Mouse (Mus musculus) heart, adult 8-10 months (tissue): Measurements from ENCODE around the gene Arl2. TPM values are rescaled to one million over a fixed set of nuclear protein-coding genes. Genes with fewer than 3 reads are reported as not detected.
"Not testable (repeated sequence)": the region's sequence is repeated elsewhere in the genome, so short reads cannot be mapped to it uniquely, and the experiment has no call there.

Experiments
- DNase-seq: peaks from one replicate; pipeline ENCODE4 v3.0.0; 2022; ENCODE audit warnings: low spot score
- total RNA-seq, 4 experiments: library from RNA; stranded (reverse); gene quantifications; 2 replicates each; pipeline ENCODE4 v1.2.4; 2022

Gene Arl2
- total RNA-seq, result 10 to 100 TPM; 77.6 to 82.7 (median 79.4) TPM

- DNase-seq, result peak; percentile 80
Measured at GRCm38 (mm10) chr19:6141394-6141749, at the start of gene Arl2. Gene Arl2, minus strand, starts transcription at chr19:6141548.

GRCm38 (mm10) chr19:6184131-6184530 is 42.8 kb upstream of the Arl2 start, which contains the start of gene Majin:
Gene Majin, plus strand, starts transcription at chr19:6184388.
- DNase-seq, result no peak

- DNase-seq, result no peak
Measured at GRCm38 (mm10) chr19:6182534-6182933, 41.2 kb upstream of the Arl2 start.

- DNase-seq, result no peak
Measured at GRCm38 (mm10) chr19:6181629-6182028, 40.3 kb upstream of the Arl2 start.

GRCm38 (mm10) chr19:6178775-6179174 is 37.4 kb upstream of the Arl2 start:
- DNase-seq, result no peak

- DNase-seq, result no peak
Measured at GRCm38 (mm10) chr19:6174771-6175170, 33.4 kb upstream of the Arl2 start.

- no peak for DNase-seq
Measured at GRCm38 (mm10) chr19:6171215-6171614, 29.9 kb upstream of the Arl2 start.

GRCm38 (mm10) chr19:6166750-6167149 is 25.4 kb upstream of the Arl2 start:
- DNase-seq, result no peak

GRCm38 (mm10) chr19:6163872-6164547 is 22.7 kb upstream of the Arl2 start:
- DNase-seq, result peak; percentile 53

GRCm38 (mm10) chr19:6157220-6157619 is 15.9 kb upstream of the Arl2 start:
- DNase-seq, result no peak

- DNase-seq, result no peak
Measured at GRCm38 (mm10) chr19:6156372-6156771, 15.0 kb upstream of the Arl2 start.

- DNase-seq, result no peak
Measured at GRCm38 (mm10) chr19:6155174-6155573, 13.8 kb upstream of the Arl2 start.

- no peak for DNase-seq
Measured at GRCm38 (mm10) chr19:6144842-6145241, 3.5 kb upstream of the Arl2 start.

GRCm38 (mm10) chr19:6140678-6141393 is 512 bp downstream of the Arl2 start, which contains the start of gene Batf2:
Gene Batf2, plus strand, starts transcription at chr19:6140983.
- peak; percentile 90 for DNase-seq

GRCm38 (mm10) chr19:6140374-6140677 is 1.0 kb downstream of the Arl2 start:
- DNase-seq, result no peak

- DNase-seq, result no peak
Measured at GRCm38 (mm10) chr19:6139701-6140100, 1.6 kb downstream of the Arl2 start.

GRCm38 (mm10) chr19:6136397-6136796 is 5.0 kb downstream of the Arl2 start:
- no peak for DNase-seq

GRCm38 (mm10) chr19:6133197-6133596 is 8.2 kb downstream of the Arl2 start:
- DNase-seq, result not testable (repeated sequence)

GRCm38 (mm10) chr19:6132171-6132827 is 9.0 kb downstream of the Arl2 start:
- no peak for DNase-seq

GRCm38 (mm10) chr19:6130414-6131128 is 10.8 kb downstream of the Arl2 start:
- not testable (repeated sequence) for DNase-seq

GRCm38 (mm10) chr19:6127760-6128341 is 13.5 kb downstream of the Arl2 start, which contains the start of gene Snx15:
Gene Snx15, minus strand, starts transcription at chr19:6128304.
- peak; percentile 95 for DNase-seq
